Mouse (Mus musculus): ENCODE results near the gene Sdf2l1.
A peak's percentile ranks its signal among the peaks of the same experiment; 100 is the strongest.

Sdf2l1 gene

DNA sequence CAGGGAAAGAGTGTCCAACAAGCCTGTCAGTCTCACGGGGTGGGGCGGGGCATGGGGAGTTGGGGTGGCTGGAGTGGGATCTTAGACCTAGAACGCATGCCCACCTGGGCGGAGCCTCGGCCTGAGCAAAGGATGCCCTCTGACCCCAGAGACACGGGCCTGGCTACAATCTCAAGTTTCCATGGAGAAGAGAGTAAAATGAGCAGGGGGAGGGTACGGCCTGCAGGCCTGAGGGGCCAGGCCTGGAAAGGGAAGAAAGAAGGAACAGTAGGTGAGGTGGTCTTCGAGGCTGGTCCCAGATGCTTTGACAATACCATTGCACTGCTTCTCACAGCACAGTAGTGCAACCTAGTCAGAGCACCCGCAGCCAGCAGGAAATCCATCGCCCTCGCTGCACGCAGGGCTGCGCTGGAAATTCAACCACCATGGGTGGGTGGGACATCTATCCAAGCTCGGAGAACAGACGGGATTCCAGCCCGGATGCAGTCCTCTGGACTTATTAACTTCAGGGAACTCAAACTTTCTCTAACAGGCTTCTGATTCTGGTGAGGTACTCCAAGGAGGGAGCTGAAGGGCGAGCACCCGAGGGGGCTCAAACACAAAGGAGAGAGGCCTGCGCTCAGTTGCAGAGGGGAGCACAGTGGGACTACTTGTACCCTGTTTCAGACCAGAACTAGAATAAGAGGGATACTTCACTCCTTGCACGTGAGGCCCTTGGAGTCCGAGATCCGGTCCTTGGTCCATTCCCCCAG, 7.9 kb downstream of the Sdf2l1 start:
- no peak for DNase-seq (ENCODE audit: low spot score)

DNA sequence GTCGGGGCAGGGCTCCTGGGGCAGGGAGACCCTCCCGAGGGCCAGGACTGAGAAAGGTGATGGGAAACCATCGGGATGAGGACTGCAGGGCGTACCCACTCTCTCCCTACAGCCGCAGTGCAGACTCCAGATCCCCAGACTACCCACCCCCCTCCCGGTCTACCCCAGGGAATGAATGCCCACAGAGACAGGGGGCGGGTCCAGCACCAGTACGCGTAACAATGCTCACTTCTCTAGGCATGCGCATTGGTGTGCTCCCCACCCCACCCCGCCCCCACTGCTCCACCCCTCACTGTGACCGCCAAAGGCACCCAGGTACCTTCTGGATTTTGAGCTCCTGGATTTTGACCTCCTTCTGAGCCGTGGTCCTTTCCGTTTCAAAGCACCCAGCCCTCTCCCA, 10.6 kb downstream of the Sdf2l1 start:
- no peak for DNase-seq (ENCODE audit: low spot score)

DNA sequence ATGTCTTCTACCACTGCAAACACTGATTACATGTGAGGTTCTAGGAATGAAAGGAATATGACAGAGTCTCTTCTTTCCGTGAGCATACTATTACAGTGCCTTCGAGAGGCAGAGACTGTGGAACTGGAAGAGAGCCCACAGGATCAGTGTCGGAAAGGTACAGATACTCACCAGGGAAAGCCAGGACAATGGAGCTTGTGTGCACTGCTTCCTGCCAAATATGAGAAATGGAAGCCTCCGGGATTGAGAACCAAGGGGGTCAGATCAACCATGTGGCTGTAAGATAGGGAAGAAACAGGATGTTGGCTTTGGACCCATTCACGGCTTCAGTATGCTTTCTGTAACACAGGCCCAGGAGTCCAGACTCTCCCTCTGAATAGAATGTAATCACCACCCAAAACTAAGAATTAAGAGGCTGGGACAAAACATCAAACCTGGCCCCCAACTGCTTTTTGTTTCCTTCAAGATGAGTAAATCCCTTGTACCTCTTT, 14.8 kb downstream of the Sdf2l1 start:
- no peak for DNase-seq (ENCODE audit: low spot score)

DNA sequence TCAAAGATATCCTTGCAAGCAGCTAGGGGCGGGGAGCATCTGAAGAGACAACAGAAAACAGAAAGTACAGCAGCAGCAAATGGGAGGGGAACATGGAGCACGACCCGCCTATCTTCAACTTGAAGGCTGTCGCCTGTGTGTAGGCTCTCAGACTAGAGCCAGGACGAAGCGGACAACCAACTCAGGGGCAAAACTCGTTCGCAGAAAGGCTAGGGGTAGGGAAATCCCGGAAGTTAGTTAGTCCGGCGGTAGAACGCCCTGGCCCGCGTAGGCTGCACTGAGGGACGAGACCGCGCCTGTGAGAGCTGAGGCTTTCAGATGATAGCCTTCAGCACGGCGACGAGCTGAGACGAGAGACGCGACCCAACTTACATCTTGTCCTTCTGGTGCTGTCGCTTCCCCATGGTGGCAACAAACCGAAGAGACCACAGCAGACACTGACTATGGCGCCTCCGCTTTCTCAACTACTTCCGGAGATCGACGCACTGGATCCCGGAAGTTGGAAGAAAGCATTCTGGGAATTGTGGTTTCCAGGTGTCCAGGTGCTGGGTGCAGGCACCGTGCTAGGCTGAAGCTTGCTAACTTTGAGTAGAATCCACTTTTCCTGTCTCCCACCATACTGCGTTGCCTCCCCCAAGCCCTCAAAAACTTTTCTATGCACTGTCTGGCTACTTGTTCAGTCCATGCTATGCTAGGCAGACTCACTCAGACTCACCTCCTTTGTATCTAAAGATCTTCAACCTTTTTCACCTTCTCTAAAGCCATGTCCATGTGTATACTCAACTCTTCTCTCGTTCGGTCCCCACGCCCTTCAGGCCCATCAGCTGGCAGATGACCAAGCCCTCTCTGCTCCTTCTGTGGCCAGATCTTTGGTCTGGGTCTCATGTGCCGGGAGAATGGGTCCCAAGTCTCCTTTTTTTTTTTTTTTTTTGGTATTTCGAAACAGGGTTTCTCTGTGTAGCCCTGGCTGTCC, 21.1 kb downstream of the Sdf2l1 start, which contains the start of gene Ppil2:
Ppil2 (minus strand) TSS at position 487 of the 973 bp plus-strand sequence.
- peak; percentile 74 for DNase-seq (ENCODE audit: low spot score)

DNA sequence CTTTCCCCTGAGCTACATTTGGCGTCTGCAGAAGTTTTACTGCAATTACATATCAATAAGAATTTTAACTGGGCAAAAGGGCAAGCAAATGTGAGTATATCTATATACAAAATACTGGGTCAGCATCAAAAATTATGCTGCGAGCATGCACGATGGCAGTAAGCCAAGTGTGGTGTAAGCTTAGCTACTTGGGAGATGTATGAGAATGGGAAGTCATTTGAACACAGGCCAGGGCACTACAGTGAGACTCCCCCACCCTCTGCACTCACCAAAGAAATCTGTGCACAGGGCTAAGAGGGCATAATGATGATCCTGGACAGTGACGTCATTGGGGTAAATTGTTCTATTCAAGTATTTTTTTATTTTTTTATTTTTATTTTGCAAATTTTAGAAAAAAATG, 27.6 kb downstream of the Sdf2l1 start:
- no peak for DNase-seq (ENCODE audit: low spot score)

DNA sequence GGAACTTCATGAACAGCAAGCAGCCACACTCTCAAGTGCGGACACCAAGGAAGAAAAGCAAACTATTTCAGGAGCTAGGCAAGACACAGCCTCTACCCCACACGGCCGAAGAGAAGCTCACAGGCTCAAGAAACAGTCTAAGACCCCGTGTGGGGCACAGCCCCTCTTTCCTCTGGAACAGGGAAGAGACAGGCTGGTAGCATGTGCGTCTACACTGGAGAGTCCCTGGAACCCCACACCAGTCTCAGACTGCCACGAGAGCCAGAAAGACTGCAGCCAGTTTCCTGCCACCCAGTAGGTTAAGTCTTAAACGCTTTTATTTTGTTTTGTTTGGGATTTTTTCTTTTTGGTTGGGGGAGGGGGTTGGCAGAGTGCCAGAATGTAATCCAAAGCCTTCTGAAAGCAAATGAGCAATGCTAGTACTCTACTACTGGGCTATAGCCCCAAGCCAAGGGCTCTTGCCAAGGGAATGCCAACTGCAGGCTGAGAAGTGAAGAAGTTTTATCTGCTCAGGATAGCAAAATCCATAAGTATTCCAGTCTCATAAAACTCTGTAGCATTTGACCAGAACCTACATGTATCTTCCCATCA, 29.5 kb downstream of the Sdf2l1 start:
- DNase-seq (ENCODE audit: low spot score), result no peak

DNA sequence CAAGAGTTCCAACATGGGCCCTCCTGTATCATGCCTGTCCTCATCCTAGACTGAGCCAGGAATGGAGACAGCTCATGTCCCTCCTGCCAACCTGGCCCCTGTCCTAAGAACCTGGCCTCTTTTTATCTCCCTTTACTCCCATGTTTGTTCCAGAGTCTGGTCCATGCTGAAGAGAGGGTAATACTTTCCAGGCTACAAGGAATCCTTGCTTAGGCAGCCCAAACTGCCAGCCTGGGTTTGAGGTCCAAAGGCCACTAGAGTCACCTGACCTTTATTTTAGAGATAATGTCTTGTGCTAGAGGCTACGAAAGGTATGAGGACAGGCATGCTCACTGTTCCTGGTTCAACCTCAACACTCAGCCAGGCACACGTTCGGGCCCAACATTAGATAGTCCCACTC, 35.2 kb downstream of the Sdf2l1 start:
- no peak for DNase-seq (ENCODE audit: low spot score)

DNA sequence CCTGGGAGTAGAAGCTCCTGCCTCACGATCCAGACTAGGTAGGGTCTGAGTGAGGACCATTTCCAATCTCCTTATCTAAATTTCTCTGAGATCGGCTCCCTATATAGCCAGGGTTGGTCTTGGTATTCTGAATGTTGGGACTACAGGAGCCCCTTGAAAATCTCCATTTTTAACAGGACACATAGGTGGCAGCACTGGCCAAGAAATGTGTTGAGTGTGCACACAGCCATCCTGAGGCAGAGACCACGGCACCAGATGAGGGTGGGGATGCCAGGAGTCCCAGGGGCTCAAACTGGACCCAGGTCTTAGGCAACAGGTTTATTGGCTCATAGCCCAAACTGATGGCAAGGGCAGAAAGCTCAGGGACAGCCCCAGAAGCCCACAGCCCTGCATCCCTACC, 43.8 kb downstream of the Sdf2l1 start:
- no peak for DNase-seq (ENCODE audit: low spot score)

DNA sequence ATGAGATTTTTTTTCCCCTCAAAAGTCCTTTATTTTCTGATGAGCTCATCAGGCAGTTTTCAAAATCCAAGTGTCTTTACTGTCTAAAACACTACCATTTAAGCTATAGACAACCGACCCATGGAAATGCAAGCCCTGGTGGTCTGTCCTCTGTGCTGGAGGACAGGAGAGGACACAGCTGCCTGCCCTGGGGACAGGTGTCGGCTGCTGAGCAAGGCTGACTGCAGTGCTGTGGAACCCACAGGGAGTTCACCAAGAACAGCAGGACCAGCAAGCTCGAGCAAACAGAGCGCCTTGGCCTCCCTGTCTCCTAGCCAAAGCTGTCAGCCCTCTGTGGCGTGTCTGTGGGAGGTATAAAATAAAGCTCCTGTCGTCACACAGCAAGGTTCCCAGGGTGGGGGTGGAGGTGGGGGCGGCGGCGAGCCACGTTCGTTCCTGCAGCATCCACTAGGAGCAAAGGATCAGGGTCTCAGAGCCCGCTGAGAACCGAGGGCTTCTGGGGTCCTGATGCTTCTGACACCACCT, 45.5 kb downstream of the Sdf2l1 start:
- no peak for DNase-seq (ENCODE audit: low spot score)

DNA sequence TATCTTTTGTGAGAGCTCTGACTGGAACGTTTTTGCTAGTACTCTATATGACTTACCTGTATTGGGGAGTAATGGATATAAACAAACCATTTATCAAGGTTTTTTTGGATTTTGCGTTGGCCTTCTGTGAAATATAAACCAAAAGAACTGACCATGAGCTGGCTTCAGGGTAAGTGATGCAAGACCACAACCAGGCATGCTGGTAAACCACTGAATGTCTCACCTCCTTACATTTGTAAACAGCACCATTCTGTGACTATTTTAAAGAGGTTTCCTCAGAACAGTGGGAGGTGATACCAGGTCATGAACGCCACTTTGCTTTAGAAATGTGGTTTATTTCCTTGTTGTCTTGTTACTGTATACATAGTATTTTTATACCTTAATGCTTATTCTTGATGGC, 45.9 kb downstream of the Sdf2l1 start:
- DNase-seq (ENCODE audit: low spot score), result no peak

DNA sequence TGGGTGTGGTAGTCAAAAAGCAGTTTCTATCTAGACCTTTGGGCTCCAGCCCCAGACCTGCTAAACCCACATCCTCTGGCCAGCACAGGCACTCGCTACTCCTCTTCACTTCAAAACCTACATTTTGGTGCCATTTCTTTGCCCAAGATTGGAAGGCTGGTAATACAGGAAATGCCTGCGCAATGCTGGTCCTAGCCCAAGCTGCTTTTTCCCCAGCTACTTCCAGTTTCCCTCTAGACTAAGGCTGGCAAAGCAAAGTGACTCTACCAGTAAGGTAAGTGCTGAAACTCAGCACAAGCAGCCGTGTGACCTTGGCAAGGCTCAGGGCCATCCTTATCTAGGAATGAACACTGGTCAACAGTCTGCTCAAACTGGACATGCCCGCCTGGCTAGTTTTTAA, 46.5 kb downstream of the Sdf2l1 start:
- DNase-seq (ENCODE audit: low spot score), result no peak

DNA sequence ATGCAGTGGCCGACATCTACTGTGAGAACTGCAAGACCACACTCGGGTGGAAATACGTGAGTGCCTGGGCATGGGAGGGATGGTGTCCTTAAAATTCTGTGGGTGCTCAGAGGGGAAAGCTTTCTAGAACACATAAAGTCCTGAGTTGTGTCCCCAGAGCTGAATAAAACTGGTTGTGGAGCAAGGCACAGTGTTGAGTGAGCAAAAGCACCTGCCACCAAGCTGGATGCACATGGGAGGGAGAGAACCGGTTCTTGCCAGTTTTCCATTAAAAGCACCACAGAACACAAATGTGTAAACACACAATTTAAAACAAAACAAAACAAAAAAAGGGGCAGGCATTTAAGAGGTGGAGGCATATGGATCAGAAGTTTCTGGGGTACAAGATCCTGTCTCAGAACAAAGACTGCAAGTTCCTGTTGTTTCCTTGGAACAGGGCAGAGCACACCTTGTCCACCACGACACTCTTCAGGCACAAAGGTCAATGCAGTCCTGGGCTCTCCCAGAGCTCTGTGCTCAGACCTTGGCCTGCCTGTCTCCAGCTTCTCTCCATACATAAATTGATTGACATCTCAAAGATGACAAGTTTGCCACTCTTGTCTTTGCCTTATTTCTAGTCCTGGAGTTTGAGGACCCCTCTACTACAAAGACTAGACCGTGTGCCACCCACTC, 49.9 kb downstream of the Sdf2l1 start:
- no peak for DNase-seq (ENCODE audit: low spot score)

All from T-cell, adult 2 months (primary cell).